Mouse (Mus musculus): ENCODE results near the gene Pth2. TPM values are rescaled to one million over a fixed set of nuclear protein-coding genes. Genes with fewer than 3 reads are reported as not detected.
A peak's percentile ranks its signal among the peaks of the same experiment; 100 is the strongest.
"Not testable (repeated sequence)": the region's sequence is repeated elsewhere in the genome, so short reads cannot be mapped to it uniquely, and the experiment has no call there.

Pth2 gene
- total RNA-seq, 2 experiments from 2014 or later = not detected

DNA sequence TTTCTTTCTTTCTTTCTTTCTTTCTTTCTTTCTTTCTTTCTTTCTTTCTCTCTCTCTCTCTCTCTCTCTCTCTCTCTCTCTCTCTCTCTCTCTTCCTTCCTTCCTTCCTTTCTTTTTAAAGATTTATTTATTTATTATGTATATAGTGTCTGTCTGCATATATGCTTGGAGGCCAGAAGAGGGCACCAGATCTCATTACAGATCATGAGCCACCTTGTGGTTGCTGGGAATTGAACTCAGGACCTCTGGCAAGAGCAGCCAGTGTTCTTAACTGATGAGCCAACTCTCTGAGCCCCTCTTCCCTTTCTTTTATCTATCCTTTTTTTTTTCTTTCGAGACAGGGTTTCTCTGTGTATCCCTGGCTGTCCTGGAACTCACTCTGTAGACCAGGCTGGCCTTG is 7.0 kb upstream of the Pth2 start:
- not testable (repeated sequence) for DNase-seq

DNA sequence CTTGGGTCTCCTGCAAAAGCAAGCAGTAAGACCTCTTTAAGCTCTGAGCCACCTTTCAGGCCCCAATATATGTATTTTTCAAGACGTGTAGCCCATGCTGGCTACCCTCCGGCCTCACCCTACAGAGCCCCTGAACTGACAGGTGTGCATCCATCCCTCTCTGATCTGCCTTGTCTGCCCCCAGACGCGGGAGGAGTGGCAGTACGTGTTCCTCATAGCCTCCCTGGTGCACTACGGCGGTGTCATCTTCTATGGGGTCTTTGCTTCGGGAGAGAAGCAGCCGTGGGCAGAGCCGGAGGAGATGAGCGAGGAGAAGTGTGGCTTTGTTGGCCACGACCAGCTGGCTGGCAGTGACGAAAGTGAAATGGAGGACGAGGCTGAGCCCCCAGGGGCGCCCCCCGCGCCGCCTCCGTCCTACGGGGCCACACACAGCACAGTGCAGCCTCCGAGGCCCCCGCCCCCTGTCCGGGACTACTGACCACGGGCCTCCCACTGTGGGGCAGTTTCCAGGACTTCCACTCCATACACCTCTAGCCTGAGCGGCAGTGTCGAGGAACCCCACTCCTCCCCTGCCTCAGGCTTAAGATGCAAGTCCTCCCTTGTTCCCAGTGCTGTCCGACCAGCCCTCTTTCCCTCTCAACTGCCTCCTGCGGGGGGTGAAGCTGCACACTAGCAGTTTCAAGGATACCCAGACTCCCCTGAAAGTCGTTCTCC is 6.1 kb upstream of the Pth2 start:
- DNase-seq = no peak

DNA sequence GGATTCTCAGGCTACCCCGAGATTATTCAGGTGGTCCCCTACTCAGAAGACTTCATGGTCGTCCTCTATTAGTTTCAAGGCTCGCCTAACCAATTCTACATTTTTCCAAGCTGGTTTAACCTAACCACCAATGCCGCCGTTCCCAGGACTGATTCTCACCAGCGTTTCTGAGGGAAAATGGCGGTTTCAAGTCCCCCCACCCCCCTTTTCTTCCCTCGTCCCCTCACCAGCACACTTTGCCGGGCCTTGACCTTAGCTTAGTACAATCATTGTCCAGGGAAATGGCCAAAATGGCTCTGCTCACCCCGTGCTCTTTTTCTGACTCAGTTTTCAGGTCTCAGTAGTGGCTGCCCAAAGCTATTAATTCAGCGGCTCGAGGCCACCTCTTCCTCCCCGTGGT is 5.4 kb upstream of the Pth2 start:
- DNase-seq = no peak

DNA sequence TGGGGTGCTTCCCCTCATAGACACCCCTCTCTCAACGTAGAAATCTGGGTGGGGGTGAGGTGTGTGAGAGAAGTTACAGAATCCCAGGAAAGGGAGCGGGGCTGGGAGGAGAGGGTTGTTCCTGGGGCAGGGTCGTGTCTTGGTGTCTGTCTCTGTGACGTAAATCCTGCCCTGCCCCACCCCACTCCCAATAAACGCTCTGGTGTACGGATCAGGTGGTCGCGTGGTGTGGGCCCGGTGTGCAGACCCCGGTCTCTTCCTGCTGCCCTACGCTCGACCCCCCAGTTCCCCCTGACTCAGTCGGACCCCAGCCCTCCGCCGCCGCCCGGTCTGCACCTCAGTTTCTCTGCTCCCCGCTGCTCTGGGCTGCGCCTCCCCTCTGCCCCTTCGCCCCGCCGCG is 4.9 kb upstream of the Pth2 start:
- DNase-seq = no peak

DNA sequence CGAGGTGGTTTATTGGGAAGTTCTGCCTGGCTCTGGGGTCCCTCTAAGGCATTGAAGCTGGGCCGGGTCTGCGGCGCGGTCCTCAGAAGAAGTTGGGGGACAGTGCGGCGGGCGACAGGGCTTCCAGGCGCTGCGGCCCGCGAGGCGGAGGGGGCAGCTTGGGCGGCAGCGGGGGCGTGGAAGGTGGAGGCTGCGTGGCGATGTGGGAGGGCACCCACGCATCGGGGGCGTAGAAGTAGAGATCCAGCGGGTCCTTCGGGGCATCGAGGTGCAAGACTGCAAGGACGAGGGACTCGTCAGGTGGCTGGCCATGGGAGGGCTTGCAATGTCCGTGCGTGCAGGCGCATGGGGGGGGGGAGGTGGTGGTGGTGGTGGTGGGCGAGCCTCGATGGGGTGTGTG is 4.4 kb upstream of the Pth2 start:
- no peak for DNase-seq

DNA sequence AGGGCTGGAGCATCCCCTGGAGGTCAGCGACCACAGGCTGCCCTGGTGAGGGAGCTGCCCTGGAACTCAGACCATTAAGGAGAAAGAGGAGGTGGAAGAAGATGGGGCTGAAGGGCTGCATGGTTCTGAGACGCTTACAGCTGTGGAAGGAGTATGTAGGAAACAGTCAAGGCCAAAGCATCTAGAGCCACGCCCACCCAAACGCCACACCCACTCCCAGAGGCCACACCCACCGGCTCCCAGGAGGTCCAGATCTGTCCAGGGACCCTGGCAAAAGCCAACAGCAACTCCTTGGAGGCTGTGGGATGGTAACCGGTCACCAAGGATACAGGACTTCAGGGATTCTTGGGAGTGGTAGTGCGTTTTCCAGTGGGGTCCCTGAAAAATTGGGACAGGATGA is 2.2 kb upstream of the Pth2 start:
- no peak for DNase-seq

DNA sequence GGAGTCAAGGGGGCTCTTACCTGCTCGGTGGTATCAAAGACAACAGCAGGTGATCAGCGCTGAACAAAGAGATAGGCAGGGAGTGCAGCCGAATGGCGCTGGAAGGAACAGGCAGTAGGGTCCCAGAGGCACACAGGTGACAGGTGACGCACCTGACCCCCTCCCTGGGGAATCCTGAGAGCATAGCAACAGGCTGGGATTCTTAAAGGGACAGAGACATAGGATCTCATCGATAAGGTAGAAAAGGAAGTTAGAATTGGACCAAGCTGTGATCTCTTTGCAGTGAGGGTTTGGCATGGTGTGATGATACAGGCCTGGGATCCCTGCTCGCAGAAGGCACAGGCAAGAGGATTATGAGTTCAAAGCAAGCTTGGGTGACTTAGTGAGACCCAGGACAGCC is 1.3 kb upstream of the Pth2 start, which contains the start of gene Gfy:
Gene Gfy (minus strand): TSS at position 101 of the 400 bp plus-strand sequence.
- no peak for DNase-seq

DNA sequence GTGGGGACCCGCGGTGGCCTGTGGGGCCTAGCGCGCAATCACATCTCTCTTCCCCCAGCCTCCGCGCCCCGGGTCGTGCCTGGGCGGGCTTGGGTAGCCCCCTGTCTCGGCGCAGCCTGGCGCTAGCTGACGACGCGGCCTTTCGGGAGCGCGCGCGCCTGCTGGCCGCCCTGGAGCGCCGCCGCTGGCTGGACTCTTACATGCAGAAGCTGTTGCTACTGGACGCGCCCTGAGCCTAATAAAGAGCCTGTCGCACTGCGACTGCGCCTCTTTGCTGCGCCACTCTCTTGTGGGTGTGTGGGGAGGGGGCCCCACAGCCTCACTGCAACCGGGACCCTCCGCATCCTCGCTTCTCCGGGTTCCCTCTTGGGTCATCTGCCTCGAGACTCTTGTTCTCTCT is 745 bp downstream of the Pth2 start:
- DNase-seq = peak; percentile 41

DNA sequence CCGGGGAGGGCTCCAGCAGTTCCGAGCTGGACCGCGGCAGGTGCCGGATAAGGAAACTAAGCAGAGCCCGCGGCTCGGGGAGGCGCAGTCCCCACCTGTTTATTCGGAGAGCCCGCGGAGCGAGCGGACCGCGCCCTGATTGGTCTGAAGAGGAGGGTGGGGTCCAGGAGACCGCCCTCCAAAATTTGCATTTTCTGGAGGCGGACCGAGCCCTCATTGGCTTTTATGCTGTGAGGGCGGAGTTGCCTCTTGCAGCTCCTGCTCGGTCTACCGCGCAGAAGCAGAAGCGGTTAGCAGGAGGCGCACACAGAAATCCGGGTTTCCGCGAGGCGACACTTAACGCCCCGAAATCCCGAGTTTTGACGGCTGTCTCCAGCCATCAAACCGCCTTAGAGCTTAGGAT is 1.4 kb downstream of the Pth2 start:
- peak; percentile 93 for DNase-seq

DNA sequence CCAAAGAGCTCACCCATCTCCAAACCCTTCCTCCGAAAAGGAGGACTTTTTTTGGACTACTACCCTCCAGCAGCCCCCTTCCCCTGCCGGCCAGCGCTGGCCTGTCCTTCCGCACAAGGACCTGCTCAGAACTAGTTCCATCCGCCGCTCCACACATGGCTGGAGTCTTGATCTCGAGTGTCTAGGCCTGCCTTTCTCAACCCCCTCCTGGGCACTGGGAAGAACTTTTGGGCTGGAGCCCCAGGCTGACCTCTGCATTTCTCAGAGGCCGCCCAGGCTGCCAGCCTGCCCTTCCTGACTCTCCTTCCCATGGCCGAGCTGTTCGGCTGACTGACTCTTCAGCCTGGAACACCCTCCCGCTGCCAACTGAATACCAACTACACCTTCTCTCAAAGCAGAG is 1.8 kb downstream of the Pth2 start:
- no peak for DNase-seq

DNA sequence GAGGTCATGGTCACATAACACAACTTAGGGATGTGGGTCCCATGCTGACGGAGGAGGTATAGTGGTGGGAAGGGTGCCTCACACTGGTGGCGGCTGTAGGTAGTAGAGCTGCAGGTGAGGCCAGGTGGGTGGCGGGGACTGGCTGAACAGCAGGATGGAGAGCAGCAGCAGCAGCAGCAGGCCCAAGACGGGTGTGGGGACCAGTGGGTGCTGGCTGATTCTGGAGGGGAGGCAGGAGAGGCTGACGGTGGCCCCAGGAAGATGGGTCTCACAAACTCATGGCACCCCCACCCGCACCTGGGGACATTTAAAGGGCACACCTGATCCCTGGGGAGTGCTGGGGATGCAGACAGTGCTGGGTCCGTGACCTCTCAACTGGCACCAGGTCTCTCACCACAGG is 2.9 kb downstream of the Pth2 start:
- DNase-seq = no peak

DNA sequence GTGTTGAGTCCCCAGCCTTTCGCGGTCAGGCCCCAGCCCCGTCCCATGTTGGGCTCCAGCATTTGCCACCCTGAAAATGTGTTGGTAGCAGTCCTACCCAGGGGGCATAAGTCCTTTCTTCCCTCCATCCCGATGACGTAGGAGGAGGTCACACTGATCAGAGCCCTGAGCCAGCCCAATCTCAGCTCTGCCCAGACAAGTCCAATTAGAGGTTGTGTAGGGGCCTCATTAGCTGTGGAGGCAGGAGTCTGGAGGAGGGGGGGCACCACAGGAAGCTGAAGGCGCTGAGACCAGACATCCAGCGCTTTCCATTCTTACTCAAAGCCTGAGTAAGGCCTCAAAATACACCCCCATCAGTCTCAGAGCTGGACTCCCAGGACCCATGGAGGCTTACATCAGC is 5.1 kb downstream of the Pth2 start:
- DNase-seq = no peak

DNA sequence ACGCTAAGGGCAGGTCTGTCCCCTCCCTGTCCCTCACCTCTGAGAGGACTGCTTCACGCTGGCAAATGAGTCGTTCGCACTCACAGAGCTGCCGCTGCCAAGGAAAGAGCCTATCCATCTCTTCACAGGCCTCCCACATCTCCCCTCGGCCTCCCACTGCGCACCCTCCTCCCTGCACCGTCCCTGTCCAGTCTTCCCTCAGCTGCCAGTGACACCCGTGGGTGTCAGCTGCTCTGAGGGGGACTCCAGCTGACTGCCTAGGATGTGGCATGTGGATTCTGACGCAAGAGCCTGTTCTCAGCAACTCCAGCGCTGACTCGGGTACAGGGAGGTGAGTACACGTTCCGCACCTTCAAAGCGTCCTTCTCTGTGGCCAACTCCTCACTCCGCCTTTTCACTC is 8.8 kb downstream of the Pth2 start:
- DNase-seq = no peak

DNA sequence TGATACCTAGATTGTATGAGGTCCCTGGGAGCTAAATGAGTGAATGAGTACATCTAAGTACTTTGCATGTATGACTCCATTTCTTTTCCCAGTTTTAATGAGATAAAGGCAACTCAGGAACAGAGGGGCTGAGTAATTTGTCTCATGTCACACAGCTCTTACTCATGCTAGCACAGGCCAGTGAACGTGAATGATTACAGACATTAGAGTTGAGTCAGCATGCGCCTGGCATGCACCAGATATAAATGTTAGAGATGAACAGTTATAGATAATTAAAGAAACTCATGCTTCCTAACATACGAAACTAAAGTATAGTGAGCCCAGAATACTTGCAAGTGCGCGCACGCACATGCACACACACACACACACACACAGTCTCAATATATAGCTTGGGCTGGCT is 9.4 kb downstream of the Pth2 start:
- DNase-seq = no peak

DNA sequence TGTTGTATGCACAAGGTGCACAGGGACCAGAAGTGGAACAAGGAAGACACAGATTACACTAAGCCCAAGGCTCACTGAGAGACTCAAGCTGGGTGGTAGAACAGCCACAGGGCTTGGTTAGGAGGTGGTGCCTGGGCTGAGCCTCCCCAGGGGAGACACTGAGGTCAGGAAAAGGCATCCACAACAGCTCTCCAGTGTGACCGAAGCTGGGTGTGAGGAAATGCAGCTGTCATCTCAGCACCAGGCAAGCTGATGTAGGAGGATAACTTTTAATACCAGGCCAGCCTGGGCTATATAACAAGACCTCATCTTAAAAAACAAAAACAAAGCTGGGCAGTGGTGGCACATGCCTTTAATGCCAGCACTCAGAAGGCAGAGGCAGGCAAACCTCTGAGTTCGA is 10.4 kb downstream of the Pth2 start:
- no peak for DNase-seq

DNA sequence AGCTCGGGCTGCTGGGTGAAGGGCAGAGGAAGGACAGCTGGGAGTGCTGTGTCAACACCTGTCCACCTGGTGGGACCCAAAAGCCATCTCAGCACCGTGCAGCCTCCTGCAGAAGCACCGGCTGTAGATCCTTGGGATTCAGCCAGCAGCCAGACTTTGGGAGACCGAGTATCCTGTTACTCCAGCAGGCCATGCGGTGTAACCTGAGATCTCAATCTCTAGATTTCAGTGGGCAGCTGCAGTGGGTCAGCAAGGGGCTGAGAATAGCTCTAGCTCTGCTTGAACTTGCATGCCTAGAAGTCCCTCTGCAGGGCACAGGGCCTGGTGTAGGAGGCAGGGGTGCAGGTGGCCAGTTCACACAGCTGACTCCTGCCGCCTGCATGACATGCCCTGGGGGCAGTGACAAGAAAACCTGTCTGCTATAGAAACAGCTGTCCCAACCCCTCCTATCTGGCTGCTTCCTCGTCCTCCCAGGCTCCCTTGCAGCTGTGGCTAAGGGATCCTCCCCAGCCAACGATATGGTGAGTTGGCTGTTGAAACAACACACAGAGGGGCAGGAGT is 11.1 kb downstream of the Pth2 start:
- DNase-seq = no peak

DNA sequence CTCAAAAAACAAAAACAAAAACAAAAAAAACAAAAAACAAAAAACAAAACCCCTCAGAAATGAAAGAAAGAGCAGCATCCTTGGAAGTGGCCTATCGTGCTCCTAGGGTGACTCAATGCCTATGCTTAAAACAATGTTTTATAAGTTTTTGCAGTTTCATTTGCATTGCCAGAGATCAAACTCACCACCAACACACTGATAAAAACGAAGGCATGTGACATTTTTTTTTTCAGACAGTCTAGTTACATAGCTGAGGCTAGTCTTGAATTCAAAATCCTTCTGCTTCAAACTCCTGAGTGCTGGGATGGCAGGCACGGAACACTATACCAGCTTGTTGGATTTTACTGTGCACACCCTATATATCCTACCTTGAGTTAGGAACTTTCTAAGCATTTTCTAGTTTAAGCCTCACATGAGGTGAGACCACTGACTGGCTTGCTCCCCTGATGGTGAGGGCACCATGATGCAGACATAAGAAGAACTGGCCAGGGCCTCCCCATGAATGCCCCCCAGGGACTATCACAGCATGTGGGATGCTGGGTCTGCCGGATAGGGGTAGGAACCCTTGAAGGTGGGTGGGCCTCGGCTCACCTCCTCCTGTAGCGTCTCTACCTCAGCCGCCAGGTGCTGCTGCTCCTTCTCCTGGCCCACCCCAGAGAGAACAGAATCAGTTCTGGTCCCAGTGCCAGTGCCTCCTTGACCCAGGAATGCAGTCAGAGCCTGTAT is 12.0 kb downstream of the Pth2 start:
- no peak for DNase-seq

DNA sequence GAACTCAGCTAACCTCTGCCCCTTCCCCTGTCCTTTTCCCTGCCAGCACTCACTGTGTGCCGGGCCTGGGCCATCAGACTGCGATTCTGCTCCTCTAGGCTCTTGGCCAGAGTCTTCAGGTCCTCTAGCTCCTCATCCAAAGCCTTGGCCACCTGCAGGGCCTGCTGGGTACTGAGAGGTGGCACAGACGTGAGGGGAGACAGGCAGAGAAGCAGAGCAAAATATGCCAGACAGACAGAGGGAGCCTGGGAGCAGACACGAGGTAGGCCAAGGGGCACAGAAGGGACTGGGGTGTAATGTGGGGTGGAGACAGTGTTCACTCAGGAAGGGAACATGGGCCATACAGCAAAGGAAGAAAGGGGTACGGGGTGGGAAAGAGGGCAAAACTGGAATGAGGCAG is 12.6 kb downstream of the Pth2 start:
- no peak for DNase-seq

DNA sequence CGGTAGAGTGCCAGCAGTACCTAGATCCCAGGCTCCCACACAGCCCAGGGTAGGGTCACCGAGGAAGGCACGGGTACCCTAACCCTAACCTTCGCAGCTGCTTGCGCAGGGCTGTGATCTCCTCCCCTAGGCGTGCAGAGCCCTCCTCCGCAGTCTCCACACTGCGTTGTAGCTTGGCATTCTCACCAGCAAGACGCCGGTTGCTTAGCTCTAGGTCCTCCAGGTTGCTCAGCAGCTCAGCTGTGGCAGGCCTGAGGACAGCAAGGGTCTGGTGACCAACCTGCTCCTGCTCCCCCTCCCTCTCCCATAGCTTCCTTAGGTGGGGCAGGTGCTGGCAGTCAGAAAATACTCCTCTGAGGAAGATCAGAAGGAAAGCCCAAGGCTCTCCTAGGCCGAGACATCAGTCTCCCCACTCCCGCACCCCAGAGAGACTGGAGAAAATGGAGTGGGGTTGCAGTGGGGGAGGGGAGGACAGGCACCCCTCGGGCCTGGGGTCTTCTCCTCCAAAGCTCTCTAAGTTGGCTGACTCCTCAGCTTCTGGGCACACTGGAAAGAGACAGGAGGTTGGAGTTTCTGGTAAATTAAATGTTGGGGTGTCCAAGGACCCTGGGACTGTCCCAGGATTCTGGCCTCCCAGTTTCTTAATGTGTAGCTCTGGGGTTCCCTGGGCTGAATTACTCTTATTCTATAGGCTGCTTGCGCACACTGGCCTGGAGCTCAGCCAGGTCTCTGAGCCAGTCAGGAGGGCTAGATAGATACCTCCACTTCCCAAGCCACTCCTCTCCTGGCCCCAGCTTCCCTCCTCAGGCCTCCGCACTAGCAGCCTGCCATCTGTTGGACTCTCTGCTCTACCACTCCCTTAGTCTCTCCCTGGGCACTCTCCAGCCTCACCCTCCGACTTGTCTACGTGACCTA is 13.3 kb downstream of the Pth2 start:
- DNase-seq = no peak

DNA sequence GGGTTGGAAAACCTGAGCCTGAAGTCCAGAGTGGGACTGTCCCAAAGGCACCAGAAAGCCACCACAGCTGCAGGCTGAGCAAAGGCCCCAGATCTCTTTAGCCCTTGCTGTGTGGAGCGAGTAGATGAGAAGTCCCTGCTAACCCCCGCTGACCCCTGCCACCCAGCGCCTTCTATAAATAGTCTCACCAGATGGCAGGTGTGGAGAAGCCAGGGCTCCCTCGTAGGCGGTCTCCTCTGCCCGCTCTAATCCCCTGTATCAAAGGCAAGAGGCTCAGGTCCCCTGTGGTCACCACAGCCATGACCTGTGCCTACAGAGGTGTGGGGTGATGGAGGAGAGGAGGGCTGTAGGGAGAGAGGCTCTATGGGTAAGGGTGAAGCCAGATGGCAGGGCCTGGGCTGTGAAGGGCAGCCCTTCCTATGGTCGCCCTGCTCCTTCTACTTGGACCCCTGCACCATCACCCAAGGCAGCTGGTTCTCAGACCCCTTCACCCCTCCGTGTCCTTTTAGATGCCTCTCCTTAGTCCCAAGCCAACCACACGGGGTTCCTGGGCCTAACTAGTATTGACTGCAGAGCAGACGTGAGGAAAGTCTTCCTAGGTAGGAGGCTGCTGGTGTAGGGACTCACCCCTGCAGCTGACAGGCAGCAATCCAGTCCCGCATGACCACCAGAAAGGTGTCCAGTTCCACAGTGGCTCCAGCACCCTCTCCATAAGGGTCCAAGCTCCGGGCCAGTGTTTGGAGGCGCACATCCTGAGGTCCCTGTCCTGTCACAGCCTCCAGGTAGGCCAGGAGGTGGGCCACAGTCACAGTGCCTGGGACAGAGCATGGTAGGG is 14.8 kb downstream of the Pth2 start:
- no peak for DNase-seq

DNA sequence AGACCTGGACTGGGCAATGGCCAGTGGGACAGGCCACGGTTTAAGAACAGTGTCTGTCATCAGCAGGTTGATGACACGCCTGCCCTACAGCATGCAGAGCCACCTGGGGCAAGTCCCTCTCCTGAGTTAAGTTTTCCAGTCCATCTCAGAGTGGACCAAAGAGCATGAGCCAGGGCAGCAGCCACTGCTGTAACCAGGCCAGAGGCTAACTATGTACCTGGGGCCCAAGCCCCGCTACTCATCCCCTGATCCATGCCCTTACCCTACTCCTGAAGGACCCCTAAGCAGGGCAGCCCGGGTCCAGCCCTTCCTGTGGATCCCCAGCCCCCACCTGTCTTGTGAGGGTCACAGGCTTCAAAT is 15.4 kb downstream of the Pth2 start:
- no peak for DNase-seq

DNA sequence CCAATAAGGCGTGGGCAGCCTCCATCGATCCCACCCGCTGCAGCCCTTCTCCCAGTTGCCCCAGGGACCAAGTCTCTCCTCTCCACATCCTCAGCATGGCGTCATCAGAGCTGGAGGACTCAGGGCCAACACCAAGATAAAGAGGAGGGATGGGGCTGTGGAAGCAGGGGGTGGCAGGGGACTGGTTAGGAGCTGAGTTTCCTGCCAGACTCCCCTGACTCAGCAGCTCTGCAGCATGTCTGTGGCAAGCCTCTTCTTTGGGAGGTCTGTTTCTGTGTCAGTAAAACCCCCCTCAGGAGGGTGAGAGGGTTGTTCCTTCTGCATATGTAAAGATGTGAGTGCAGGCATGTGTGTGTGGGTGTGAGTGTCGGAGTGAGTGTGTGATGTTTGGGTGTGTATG is 16.2 kb downstream of the Pth2 start:
- no peak for DNase-seq
